25 mouse cellular contexts compared by ENCODE assay signal in the genomic region with DNA sequence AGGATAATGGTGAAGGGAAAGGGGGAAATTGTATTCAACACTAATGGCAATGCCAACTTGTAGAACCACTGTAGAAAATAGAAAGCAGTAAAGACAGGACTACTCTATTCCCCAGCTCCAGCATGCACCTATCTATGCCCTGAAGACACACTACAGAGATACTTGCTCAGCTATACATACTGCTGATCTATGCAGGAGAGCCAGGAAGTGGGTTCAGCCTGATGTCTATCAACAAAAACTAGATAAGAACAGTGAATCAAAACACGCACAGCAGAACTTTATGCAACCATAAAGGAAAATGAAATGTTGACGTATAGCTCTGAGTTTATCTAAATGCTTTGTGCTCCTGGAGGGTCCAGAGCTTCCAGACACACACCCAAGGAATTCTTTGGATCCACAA. TPM values are rescaled to one million over a fixed set of nuclear protein-coding genes. Genes with fewer than 3 reads are reported as not detected.
"Had no signal": no experiment of that assay in that cellular context is flagged by ENCODE, and none has a peak within 500 bp of the region (broad histone marks: within the 10 kb centered on the region; RNA-seq: fewer than 3 reads in every experiment).

No protein-coding gene starts in this region.

- DNase-seq: kidney, adult 8-10 months; kidney, postnatal 10 days; kidney, postnatal 36 days; layer of hippocampus, postnatal 36 days; left cerebral cortex, postnatal 4 days; liver, postnatal 0 days; lung, embryonic 14.5 days; lung, postnatal 36 days; right cerebral cortex, postnatal 14 days; spleen, adult 18-20 months; thymus, postnatal 4 days had no signal

- H3K4me3 ChIP-seq: kidney, embryonic 15.5 days; limb, embryonic 12.5 days; limb, embryonic 15.5 days; megakaryocyte, embryonic 14.5 days; midbrain, embryonic 10.5 days; midbrain, embryonic 13.5 days; myocyte; stomach, embryonic 15.5 days had no signal

- H3K27me3 ChIP-seq: kidney, embryonic 15.5 days; limb, embryonic 12.5 days; limb, embryonic 15.5 days; megakaryocyte, embryonic 14.5 days; midbrain, embryonic 13.5 days; stomach, embryonic 15.5 days had no signal

- H3K27ac ChIP-seq: kidney, embryonic 15.5 days; limb, embryonic 12.5 days; limb, embryonic 15.5 days; liver, embryonic 14.5 days; midbrain, embryonic 10.5 days; midbrain, embryonic 13.5 days; stomach, embryonic 15.5 days had no signal

- ATAC-seq: liver, postnatal 0 days; lung, postnatal 0 days; midbrain, embryonic 13.5 days; midbrain, embryonic 16.5 days had no signal

- H3K4me1 ChIP-seq: kidney, embryonic 15.5 days; limb, embryonic 12.5 days; limb, embryonic 15.5 days; megakaryocyte, embryonic 14.5 days; midbrain, embryonic 10.5 days; midbrain, embryonic 13.5 days; stomach, embryonic 15.5 days had no signal

- H3K36me3 ChIP-seq: kidney, embryonic 15.5 days; limb, embryonic 12.5 days; limb, embryonic 15.5 days; midbrain, embryonic 10.5 days; midbrain, embryonic 13.5 days; stomach, embryonic 15.5 days had no signal

RNA-seq across cellular contexts. Expression of gene Ear6, which starts 10.7 kb away (rescaled TPM):
- polyA plus RNA-seq: kidney, embryonic 15.5 days; limb, embryonic 12.5 days; limb, embryonic 15.5 days; lung, embryonic 14.5 days; midbrain, embryonic 10.5 days; midbrain, embryonic 13.5 days; midbrain, embryonic 16.5 days; myocyte; neural tube, embryonic 11.5 days; neural tube, embryonic 14.5 days had no signal

RNA-seq across cellular contexts. Expression of gene AY358078, which starts 42.9 kb away (rescaled TPM):
- polyA plus RNA-seq: kidney, embryonic 15.5 days; limb, embryonic 12.5 days; limb, embryonic 15.5 days; liver, embryonic 11.5 days; liver, embryonic 14.5 days; liver, postnatal 0 days; lung, embryonic 14.5 days; lung, postnatal 0 days; midbrain, embryonic 10.5 days; midbrain, embryonic 13.5 days; midbrain, embryonic 16.5 days; myocyte; neural tube, embryonic 11.5 days; neural tube, embryonic 14.5 days; stomach, embryonic 15.5 days had no signal
